Comparison of ENCODE assay signal across 15 mouse cellular contexts in the genomic region with DNA sequence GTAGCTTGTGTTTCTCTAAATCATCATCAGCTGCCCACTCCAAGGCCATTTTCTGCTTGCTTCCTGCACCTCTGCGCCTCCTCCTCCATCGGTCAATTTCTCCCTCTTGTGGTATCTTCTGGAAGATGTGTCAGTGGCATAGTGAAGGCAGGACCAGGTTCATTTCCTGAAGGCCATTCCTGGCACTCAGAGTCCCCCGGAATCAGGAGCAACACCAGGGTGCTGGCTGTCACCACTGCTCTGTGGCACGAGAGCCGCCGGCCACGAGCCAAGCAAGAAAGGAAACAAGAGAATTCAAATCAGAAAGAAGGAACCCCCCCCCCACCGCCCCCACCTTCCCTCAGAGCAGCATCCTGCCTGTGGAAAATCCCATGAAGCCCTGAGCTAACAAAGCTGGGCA. TPM values are rescaled to one million over a fixed set of nuclear protein-coding genes. Genes with fewer than 3 reads are reported as not detected.
DNase-seq lines count a peak whose midpoint lies in the region; ATAC-seq and TF ChIP-seq lines count a peak whose summit lies in the region.
"Had no signal": no experiment of that assay in that cellular context is flagged by ENCODE, and none has a peak within 500 bp of the region (broad histone marks: within the 10 kb centered on the region; RNA-seq: fewer than 3 reads in every experiment).

No protein-coding gene starts in this region.

- H3K4me1 ChIP-seq in midbrain, embryonic 14.5 days (ENCODE audit: control insufficient read depth, insufficient read depth, low read length) = no peaks in the 10 kb centered on the region
- H3K4me1 ChIP-seq in midbrain, embryonic 10.5 days = peaks cover 26% of the 10 kb centered on the region
- peaks cover 16% of the 10 kb centered on the region for H3K4me1 ChIP-seq in heart, postnatal 0 days (ENCODE audit: control insufficient read depth, insufficient read depth)
- peaks cover 2% of the 10 kb centered on the region; the same call in 1 of the 2 replicates for H3K4me1 ChIP-seq in hindbrain, embryonic 11.5 days (replicated peaks; ENCODE audit: control insufficient read depth, insufficient read depth, low read length)

- peak overlapping the region; percentile 75 for H3K27ac ChIP-seq in gastrocnemius, adult 2 months
- no peak overlapping the region for H3K27ac ChIP-seq in midbrain, embryonic 14.5 days (replicated peaks; ENCODE audit: low read depth, low read length)
- no peak overlapping the region for H3K27ac ChIP-seq in midbrain, embryonic 10.5 days (replicated peaks)
- peak overlapping the region; percentile 63; the same call in 1 of the 2 replicates for H3K27ac ChIP-seq in heart, postnatal 0 days (ENCODE audit: low read depth)
- no peak overlapping the region for H3K27ac ChIP-seq in hindbrain, embryonic 11.5 days (ENCODE audit: low read depth, low read length)
- H3K27ac ChIP-seq: embryonic facial prominence, embryonic 13.5 days; forebrain, embryonic 15.5 days; limb, embryonic 12.5 days had no signal

- TF ChIP-seq EP300 in heart, postnatal 0 days (IDR thresholded peaks at IDR 0.05; ENCODE audit: low read depth) = no peak

- no peaks in the 10 kb centered on the region for H3K9me3 ChIP-seq in midbrain, embryonic 14.5 days (ENCODE audit: control insufficient read depth, low read length)
- H3K9me3 ChIP-seq in midbrain, embryonic 10.5 days (replicated peaks) = no peaks in the 10 kb centered on the region
- H3K9me3 ChIP-seq in heart, postnatal 0 days (replicated peaks; ENCODE audit: control insufficient read depth, low read length) = no peaks in the 10 kb centered on the region
- no peaks in the 10 kb centered on the region for H3K9me3 ChIP-seq in hindbrain, embryonic 11.5 days (ENCODE audit: control insufficient read depth, low read length)
- H3K9me3 ChIP-seq: embryonic facial prominence, embryonic 13.5 days; forebrain, embryonic 15.5 days; limb, embryonic 12.5 days had no signal

- no peak overlapping the region for H3K4me3 ChIP-seq in gastrocnemius, adult 2 months
- no peak overlapping the region for H3K4me3 ChIP-seq in midbrain, embryonic 14.5 days (replicated peaks; ENCODE audit: low read depth, low read length)
- no peak overlapping the region for H3K4me3 ChIP-seq in midbrain, embryonic 10.5 days
- H3K4me3 ChIP-seq in heart, postnatal 0 days (ENCODE audit: low read depth, low read length) = no peak overlapping the region
- H3K4me3 ChIP-seq in hindbrain, embryonic 11.5 days (ENCODE audit: low read depth, low read length) = no peak overlapping the region
- H3K4me3 ChIP-seq: embryonic facial prominence, embryonic 13.5 days; forebrain, embryonic 15.5 days; limb, embryonic 12.5 days; myocyte had no signal

- intact Hi-C loops in gastrocnemius, adult 2 months (cut with DNase I) = no loop called here

- TF ChIP-seq CTCF in gastrocnemius, adult 2 months (IDR thresholded peaks at IDR 0.05) = no peak
- TF ChIP-seq CTCF in heart, postnatal 0 days (IDR thresholded peaks at IDR 0.05; ENCODE audit: low read depth) = peak; percentile 26; the same call in 1 of the 2 replicates

- ATAC-seq in midbrain, embryonic 14.5 days (ENCODE audit: low FRiP score, low TSS enrichment) = no peak
- peak; percentile 9; the same call in 1 of the 2 replicates for ATAC-seq in heart, postnatal 0 days (ENCODE audit: insufficient read depth, low read depth)
- ATAC-seq in hindbrain, embryonic 11.5 days (ENCODE audit: low FRiP score) = no peak
- ATAC-seq: CD4-positive, CD25-positive, alpha-beta regulatory T cell, adult 4 months; forebrain, embryonic 15.5 days had no signal

- H3K36me3 ChIP-seq in midbrain, embryonic 14.5 days (ENCODE audit: control insufficient read depth, insufficient read depth, low read length) = no peaks in the 10 kb centered on the region
- no peaks in the 10 kb centered on the region for H3K36me3 ChIP-seq in midbrain, embryonic 10.5 days
- H3K36me3 ChIP-seq in heart, postnatal 0 days (replicated peaks; ENCODE audit: control insufficient read depth, insufficient read depth, low read length) = no peaks in the 10 kb centered on the region
- no peaks in the 10 kb centered on the region for H3K36me3 ChIP-seq in hindbrain, embryonic 11.5 days (ENCODE audit: control insufficient read depth, insufficient read depth, low read length)
- H3K36me3 ChIP-seq: embryonic facial prominence, embryonic 13.5 days; forebrain, embryonic 15.5 days; limb, embryonic 12.5 days had no signal

- H3K9ac ChIP-seq in midbrain, embryonic 14.5 days (replicated peaks; ENCODE audit: low read length) = no peak overlapping the region
- no peak overlapping the region for H3K9ac ChIP-seq in heart, postnatal 0 days (replicated peaks; ENCODE audit: low read depth, low read length)
- H3K9ac ChIP-seq in hindbrain, embryonic 11.5 days (ENCODE audit: low read depth, low read length) = no peak overlapping the region
- H3K9ac ChIP-seq: embryonic facial prominence, embryonic 13.5 days; forebrain, embryonic 15.5 days; limb, embryonic 12.5 days had no signal

- H3K27me3 ChIP-seq in midbrain, embryonic 14.5 days (ENCODE audit: control insufficient read depth, insufficient read depth, low read length) = no peaks in the 10 kb centered on the region
- H3K27me3 ChIP-seq in midbrain, embryonic 10.5 days (ENCODE audit: low read depth, poor library complexity, severe bottlenecking) = no peaks in the 10 kb centered on the region
- H3K27me3 ChIP-seq in heart, postnatal 0 days (ENCODE audit: control insufficient read depth, insufficient read depth, low read length) = no peaks in the 10 kb centered on the region
- H3K27me3 ChIP-seq in hindbrain, embryonic 11.5 days (ENCODE audit: control insufficient read depth, insufficient read depth, low read length) = no peaks in the 10 kb centered on the region
- H3K27me3 ChIP-seq: embryonic facial prominence, embryonic 13.5 days; forebrain, embryonic 15.5 days; limb, embryonic 12.5 days had no signal

- H3K4me2 ChIP-seq in midbrain, embryonic 14.5 days (ENCODE audit: low read length) = no peak overlapping the region
- H3K4me2 ChIP-seq in heart, postnatal 0 days (ENCODE audit: low read depth, low read length) = no peak overlapping the region
- no peak overlapping the region for H3K4me2 ChIP-seq in hindbrain, embryonic 11.5 days (replicated peaks; ENCODE audit: low read depth, low read length)
- H3K4me2 ChIP-seq: embryonic facial prominence, embryonic 13.5 days; forebrain, embryonic 15.5 days; limb, embryonic 12.5 days had no signal

- WGBS in midbrain, embryonic 14.5 days = 82% methylated on average over 8 of the region's 8 CpGs
- WGBS in midbrain, embryonic 10.5 days = 90% methylated on average over 8 of the region's 8 CpGs
- WGBS in heart, postnatal 0 days = 47% methylated on average over 8 of the region's 8 CpGs
- 86% methylated on average over 8 of the region's 8 CpGs for WGBS in hindbrain, embryonic 11.5 days

- no peak for DNase-seq in gastrocnemius, adult 2 months
- no peak for DNase-seq in gastrocnemius, postnatal 10 days
- peak; percentile 8 for DNase-seq in midbrain, embryonic 14.5 days
- no peak for DNase-seq in midbrain, embryonic 10.5 days (ENCODE audit: low spot score)
- DNase-seq in heart, postnatal 0 days (ENCODE audit: low spot score) = no peak
- DNase-seq in lung, postnatal 36 days = peak; percentile 20
- DNase-seq in testis, postnatal 14 days (ENCODE audit: low spot score) = no peak
- no peak for DNase-seq in hindbrain, embryonic 11.5 days (ENCODE audit: low spot score)
- DNase-seq: layer of hippocampus, adult 9-11 months; retina, postnatal 1 day had no signal

RNA-seq across cellular contexts. Expression of a gene that starts 1.7 kb away (rescaled TPM):
- under 1 TPM; 0.05 to 0.06 TPM for total RNA-seq in gastrocnemius, adult 2 months (2021)
- under 1 TPM; 0.02 to 0.07 TPM for total RNA-seq in gastrocnemius, postnatal 10 days (2021)
- 0.20 and 0.30 TPM in 2 replicates for polyA plus RNA-seq in midbrain, embryonic 14.5 days (2014; fragmentation: Nextera tagmentation; extraction: Ambion mirVana)
- polyA plus RNA-seq in midbrain, embryonic 10.5 days (2016; fragmentation: Nextera tagmentation; extraction: Ambion mirVana) = 0.14 and 0.17 TPM in 2 replicates
- 0.31 TPM in 1 of 2 replicates, not detected in the other for total RNA-seq in heart, postnatal 0 days (2014; rRNA removed; ENCODE audit: low replicate concordance)
- 0.01 and 0.04 TPM in 2 replicates for polyA plus RNA-seq in heart, postnatal 0 days (2015; fragmentation: Nextera tagmentation; extraction: Ambion mirVana)
- 0.14 and 0.17 TPM in 2 replicates for polyA plus RNA-seq in hindbrain, embryonic 11.5 days (2014; fragmentation: Nextera tagmentation; extraction: Ambion mirVana)

Comparison
In these comparisons a context has a peak if more than half of its experiments do, and no peak if none do; other contexts are left out.
1. DNase-seq: peak in midbrain, embryonic 14.5 days (single experiment) and lung, postnatal 36 days (single experiment); none in gastrocnemius, adult 2 months (single experiment), gastrocnemius, postnatal 10 days (single experiment), midbrain, embryonic 10.5 days (single experiment), heart, postnatal 0 days (single experiment), testis, postnatal 14 days (single experiment) and hindbrain, embryonic 11.5 days (single experiment).
2. H3K27ac ChIP-seq: peak in gastrocnemius, adult 2 months (single experiment) and heart, postnatal 0 days (single experiment); none in midbrain, embryonic 14.5 days (single experiment), midbrain, embryonic 10.5 days (single experiment) and hindbrain, embryonic 11.5 days (single experiment).